Mouse (Mus musculus): ENCODE data around the gene Galr3.

- TF ChIP-seq CTCF (IDR thresholded peaks at IDR 0.05; ENCODE audit: low read depth): peak; percentile 98
- no peak for TF ChIP-seq EP300 (IDR thresholded peaks at IDR 0.05; ENCODE audit: low read depth)
These were observed 3.8 kb upstream of the Galr3 start for GRCm38 (mm10) chr15:79037913-79038328.
